Mouse (Mus musculus): ENCODE measurements around the gene Dusp28.

Dusp28 gene

DNA sequence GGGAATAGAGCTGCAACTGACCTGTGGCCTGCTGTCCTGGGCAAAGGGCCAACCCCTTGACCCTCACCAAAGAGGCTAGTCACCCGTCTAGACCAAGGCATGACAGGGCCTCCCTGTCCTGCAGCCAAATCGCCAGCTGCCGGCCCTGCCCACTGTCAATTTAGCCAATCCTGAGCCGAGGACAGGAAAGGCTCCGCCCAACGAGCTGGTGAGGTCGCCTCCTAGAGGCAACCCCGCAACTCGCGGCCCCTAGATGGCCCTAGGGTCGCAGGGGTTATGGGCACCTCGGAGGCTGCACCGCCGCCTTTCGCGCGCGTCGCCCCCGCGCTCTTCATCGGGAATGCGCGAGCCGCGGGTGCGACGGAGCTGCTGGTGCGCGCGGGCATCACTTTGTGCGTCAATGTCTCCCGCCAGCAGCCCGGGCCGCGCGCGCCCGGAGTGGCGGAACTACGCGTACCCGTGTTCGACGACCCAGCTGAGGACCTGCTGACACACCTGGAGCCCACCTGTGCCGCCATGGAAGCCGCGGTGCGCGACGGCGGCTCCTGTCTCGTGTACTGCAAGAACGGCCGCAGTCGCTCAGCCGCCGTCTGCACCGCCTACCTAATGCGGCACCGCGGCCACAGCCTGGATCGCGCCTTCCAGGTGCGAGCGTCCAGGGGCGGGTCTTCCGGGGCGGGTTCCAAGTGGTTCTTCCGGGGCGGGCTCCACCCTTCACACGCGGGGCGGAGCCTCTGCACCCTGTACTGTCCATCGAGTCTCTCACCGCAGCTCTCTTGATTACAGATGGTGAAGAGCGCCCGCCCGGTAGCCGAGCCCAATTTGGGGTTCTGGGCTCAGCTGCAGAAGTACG is at the start of gene Dusp28:
TSS of gene Dusp28 (plus strand) at position 203 of the 853 bp plus-strand sequence.
- DNase-seq (ENCODE audit: low read depth, low spot score) = peak; percentile 78

- no peak for DNase-seq (ENCODE audit: low read depth, low spot score)
These were observed 45.3 kb upstream of the Dusp28 start for GRCm38 (mm10) chr1:92861503-92861902.

GRCm38 (mm10) chr1:92863268-92863667 is 43.5 kb upstream of the Dusp28 start:
- no peak for DNase-seq (ENCODE audit: low read depth, low spot score)

DNA sequence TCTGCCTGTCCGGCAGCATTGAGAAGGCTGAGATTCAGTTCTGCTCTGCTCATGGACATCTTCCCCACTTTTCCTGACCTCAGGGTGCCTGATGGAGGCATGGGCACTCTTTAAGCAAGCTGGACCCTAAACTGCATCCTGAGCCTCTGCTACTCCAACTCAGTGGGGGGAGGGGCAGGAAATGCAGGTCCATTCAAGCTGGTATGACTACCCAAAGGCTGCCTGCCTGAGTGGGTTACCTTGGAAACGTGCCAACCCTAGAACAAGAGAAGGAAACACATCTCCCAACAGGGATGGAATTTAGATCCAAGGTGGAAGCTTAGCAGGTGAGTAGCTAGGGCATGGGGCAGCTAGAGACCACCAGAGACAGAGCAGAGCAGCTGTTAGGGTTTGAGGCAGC is 40.6 kb upstream of the Dusp28 start:
- no peak for DNase-seq (ENCODE audit: low read depth, low spot score)

- DNase-seq (ENCODE audit: low read depth, low spot score) = no peak
These were observed 36.8 kb upstream of the Dusp28 start for GRCm38 (mm10) chr1:92869985-92870384.

- no peak for DNase-seq (ENCODE audit: low read depth, low spot score)
These were observed 34.1 kb upstream of the Dusp28 start for GRCm38 (mm10) chr1:92872666-92873065.

DNA sequence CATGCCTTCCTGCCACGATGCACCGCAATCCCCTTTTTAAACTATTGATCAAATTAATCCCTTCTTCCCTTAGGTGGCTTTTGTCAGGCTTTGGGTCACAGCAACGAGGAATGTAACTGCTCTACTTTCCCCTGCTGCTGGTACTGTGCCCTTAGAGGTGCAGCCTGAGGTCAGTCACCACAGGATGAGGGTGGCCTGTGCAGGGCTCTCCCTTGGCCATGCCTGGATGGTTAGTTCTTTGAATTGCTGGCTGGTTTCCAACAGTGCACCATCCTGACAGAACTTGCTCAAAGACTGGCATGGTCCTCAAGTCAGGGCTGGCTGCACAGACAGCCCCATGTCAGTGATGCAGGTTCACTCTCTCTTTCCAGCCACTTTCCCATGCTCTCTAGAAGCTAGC is 32.8 kb upstream of the Dusp28 start:
- no peak for DNase-seq (ENCODE audit: low read depth, low spot score)

DNA sequence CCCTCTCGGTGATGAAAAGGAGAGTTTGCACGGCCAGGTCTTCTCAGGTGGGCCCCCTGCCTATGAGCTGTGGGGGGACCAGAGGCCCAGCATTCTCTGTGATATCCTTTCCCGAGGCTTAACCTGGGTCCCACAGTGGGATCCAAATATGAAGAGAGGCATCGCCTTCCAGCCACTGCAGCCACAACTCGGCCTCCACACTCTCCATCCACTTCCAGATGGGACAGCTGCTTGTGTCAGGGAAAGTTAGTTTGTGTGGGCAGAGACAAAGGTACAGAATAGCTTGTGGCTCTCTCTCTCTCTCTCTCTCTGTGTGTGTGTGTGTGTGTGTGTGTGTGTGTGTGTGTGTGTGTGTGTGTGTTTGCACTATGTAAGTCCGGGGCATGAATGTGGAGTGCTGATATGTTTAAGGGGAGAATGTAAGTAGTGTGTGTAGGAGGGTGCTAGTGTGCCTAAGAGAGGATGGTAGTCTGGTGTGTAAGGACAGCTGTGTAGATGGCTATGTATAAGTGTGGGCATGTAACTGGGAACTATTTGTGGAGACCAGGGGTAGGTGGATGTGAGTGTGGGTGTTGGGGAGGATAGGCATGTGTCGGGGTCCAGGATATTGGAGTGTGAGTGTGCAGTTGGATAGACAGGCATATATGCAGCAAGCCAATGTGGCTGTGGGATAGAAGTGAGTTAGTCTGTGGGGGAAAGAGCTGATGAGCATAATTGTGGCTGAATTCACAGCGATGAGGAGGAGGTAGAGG is 31.2 kb upstream of the Dusp28 start:
- no peak for DNase-seq (ENCODE audit: low read depth, low spot score)

DNA sequence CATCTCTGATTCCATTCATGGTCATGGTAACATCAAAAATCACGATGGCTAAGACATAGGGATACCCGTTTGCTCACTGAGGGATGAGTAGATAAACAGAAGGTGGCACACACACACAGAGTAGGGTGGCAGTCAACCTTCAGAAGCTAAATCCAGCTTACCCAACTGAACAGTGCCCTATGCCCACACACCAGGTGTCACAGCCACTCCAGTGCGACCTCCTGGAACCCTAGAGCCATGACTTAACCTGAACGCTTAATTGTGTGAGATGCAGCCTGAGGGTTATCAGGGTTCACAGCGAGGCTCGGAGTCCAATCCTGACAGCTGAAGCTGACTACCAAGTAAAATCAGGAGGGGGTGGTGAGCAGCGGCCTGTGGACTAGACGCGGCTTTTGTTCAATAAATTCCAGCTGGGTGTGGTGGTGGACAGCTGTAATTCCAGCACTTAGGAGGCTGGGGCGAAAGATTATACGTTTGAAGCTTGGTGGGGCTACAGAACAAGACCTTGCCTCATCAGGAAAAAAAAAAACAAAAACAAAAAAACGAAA is 29.3 kb upstream of the Dusp28 start:
- DNase-seq (ENCODE audit: low read depth, low spot score) = no peak

- DNase-seq (ENCODE audit: low read depth, low spot score) = no peak
These were observed 28.6 kb upstream of the Dusp28 start for GRCm38 (mm10) chr1:92878066-92878741.

- DNase-seq (ENCODE audit: low read depth, low spot score) = no peak
These were observed 27.5 kb upstream of the Dusp28 start for GRCm38 (mm10) chr1:92879266-92879665.

GRCm38 (mm10) chr1:92880101-92880500 is 26.7 kb upstream of the Dusp28 start:
- DNase-seq (ENCODE audit: low read depth, low spot score) = no peak

DNA sequence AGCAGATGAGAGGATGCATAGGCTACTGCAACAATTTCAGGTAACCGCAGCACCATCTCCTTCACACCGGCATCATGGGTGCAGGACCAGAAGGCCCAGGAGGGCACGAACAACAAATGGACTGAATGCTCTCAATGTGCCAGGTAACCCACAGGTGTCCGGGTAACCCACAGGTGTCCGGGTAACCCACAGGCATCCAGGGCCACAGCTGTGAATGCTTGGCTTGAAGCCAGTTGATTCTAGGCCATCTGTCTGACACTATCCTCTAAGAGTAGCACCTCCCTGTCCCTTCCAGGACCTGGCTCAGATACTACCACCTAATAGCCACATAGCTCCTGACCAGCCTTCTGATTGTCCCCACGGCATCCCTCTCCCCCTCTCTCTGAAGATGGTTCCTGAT is 24.8 kb upstream of the Dusp28 start:
- no peak for DNase-seq (ENCODE audit: low read depth, low spot score)

DNA sequence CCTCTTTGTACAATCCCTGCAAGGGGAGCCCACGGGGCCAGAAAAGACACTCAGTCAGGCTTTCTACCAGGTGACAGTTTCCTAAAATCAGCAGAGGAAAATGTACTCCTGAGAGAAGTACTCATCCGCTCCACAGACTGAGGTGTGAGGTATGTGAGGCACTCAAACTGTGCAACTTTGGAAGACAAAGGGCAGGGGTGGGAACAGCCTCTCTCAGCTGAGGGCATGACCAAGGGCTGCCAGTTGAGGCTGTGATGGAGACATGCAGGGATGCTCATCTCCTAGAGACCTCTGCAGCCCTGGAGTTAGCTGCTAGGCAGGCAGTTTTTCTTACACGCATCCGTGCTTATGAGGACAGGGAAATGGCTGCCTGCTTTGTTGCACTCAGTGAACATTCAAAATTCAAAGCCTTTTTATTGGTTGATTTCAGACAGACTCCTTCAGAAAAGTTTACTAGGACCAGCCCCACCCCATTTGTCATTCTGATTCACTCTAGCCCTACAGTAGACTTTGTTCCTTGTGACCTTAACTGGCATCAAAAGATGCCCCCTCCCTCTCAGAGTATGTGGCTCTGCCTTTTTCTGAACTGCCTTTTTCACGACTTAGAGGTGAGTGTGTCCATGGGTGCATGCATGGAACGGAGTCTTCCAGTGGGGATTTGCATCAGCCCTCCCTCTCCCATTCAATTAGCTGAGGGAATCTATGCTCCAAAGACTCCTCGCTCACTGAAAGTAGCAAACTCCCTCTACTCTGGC is 17.7 kb upstream of the Dusp28 start:
- DNase-seq (ENCODE audit: low read depth, low spot score) = no peak

- no peak for DNase-seq (ENCODE audit: low read depth, low spot score)
These were observed 14.0 kb upstream of the Dusp28 start for GRCm38 (mm10) chr1:92892791-92893190.

GRCm38 (mm10) chr1:92893896-92894295 is 12.9 kb upstream of the Dusp28 start:
- no peak for DNase-seq (ENCODE audit: low read depth, low spot score)

- DNase-seq (ENCODE audit: low read depth, low spot score) = peak; percentile 75
These were observed 11.7 kb upstream of the Dusp28 start for GRCm38 (mm10) chr1:92895089-92895488.

GRCm38 (mm10) chr1:92902786-92903185 is 4.0 kb upstream of the Dusp28 start, which contains the start of gene Ankmy1:
Ankmy1 (minus strand) TSS chr1:92902906.
- DNase-seq (ENCODE audit: low read depth, low spot score) = no peak

- DNase-seq (ENCODE audit: low read depth, low spot score) = no peak
These were observed 3.2 kb upstream of the Dusp28 start for GRCm38 (mm10) chr1:92903627-92904026.

DNA sequence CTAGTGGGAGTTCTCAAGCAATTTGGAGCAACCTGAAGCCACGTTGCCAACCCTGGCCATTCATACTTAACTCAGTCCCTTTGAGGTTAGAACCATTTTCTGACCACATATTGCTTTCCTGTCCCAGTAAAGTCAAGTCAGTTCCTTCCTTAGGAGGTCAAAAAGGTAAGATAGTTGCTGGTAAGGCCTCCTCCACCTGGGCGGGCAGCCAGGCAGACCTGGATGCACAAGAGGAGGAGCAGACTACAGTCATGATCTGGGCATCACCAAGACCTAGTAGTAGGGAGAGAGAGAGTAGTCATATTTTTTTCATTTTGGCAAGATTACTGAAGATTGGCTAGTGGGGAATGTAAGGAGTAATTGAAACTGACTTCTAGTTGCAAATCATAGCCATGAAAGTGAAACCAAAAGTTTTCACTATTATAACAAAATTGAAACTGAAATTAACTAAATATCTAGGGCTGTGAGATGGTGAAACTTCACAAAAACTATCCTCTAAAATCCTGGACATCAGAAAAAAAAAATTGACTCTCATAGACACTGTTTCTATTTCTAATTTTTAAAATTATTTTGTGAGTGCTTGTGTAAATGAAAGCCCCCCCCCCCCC is 974 bp upstream of the Dusp28 start:
- no peak for DNase-seq (ENCODE audit: low read depth, low spot score)

All from embryo, embryonic 11.5 days (tissue).